Comparison of ENCODE assay signal across 15 mouse cellular contexts in the genomic region with DNA sequence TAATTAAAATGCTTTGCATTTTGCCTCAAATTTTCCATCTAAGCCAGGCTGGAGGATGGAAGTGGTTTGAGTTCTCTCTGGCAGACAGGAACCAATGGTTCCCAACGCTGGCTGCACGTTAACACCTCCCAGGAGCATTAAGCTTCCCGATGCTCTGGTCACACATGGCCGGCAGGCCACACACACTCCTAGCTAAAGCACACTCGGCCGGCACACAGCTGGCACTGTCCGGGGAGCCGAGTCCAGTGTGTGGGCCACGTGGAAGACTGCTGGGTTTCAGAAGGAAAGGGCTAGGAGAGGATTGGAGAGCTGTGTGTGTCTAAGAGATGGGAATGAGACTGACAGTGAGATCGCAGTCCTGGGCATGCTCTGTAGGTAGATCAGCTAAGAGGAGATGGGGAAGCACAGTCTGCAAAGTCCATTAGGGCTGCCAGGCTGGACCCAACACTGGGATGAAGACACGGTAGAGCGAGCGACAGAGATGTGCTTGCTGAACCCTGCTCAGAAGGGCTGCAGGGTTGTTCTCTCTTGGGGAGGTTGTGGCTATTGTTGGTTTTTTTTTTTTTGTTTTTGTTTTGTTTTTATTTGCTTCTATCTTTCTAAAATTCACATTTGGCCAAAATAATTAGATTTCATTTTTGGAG.
"Had no signal": no experiment of that assay in that cellular context is flagged by ENCODE, and none has a peak within 500 bp of the region (broad histone marks: within the 10 kb centered on the region; RNA-seq: fewer than 3 reads in every experiment).

No protein-coding gene starts in this region.

- H3K4me2 ChIP-seq: intestine, embryonic 15.5 days; limb, embryonic 12.5 days; liver, embryonic 13.5 days; lung, embryonic 15.5 days; midbrain, embryonic 12.5 days had no signal

- H3K9ac ChIP-seq: intestine, embryonic 15.5 days; limb, embryonic 12.5 days; liver, embryonic 13.5 days; liver, postnatal 0 days; lung, embryonic 15.5 days; midbrain, embryonic 12.5 days had no signal

- H3K36me3 ChIP-seq: intestine, embryonic 15.5 days; limb, embryonic 12.5 days; liver, embryonic 13.5 days; lung, embryonic 15.5 days; midbrain, embryonic 12.5 days had no signal

- H3K4me1 ChIP-seq: limb, embryonic 12.5 days; liver, embryonic 13.5 days; lung, embryonic 15.5 days; midbrain, embryonic 12.5 days had no signal

- H3K9me3 ChIP-seq: intestine, embryonic 15.5 days; limb, embryonic 12.5 days; liver, embryonic 13.5 days; lung, embryonic 15.5 days; midbrain, embryonic 12.5 days had no signal

- DNase-seq: layer of hippocampus, adult 9-11 months; layer of hippocampus, postnatal 36 days; liver; liver, embryonic 13.5 days; liver, postnatal 0 days; lung, postnatal 14 days; right cerebral cortex, adult 18-20 months; right cerebral cortex, postnatal 25 days; thymus, postnatal 4 days had no signal

- H3K4me3 ChIP-seq: intestine, embryonic 15.5 days; limb, embryonic 12.5 days; liver, embryonic 13.5 days; lung, embryonic 15.5 days; midbrain, embryonic 12.5 days had no signal

- ATAC-seq: intestine, embryonic 15.5 days; liver, postnatal 0 days; midbrain, embryonic 16.5 days had no signal

- H3K27me3 ChIP-seq: intestine, embryonic 15.5 days; limb, embryonic 12.5 days; liver, embryonic 13.5 days; lung, embryonic 15.5 days; midbrain, embryonic 12.5 days had no signal

- H3K27ac ChIP-seq: intestine, embryonic 15.5 days; limb, embryonic 12.5 days; liver, embryonic 13.5 days; lung, embryonic 15.5 days; midbrain, embryonic 12.5 days; stomach, postnatal 0 days had no signal
